Mouse (Mus musculus): ENCODE results near the gene Zfp689. TPM values are rescaled to one million over a fixed set of nuclear protein-coding genes. Genes with fewer than 3 reads are reported as not detected.

Zfp689 gene
- polyA plus RNA-seq, 1 experiment: 4.9 TPM

DNA sequence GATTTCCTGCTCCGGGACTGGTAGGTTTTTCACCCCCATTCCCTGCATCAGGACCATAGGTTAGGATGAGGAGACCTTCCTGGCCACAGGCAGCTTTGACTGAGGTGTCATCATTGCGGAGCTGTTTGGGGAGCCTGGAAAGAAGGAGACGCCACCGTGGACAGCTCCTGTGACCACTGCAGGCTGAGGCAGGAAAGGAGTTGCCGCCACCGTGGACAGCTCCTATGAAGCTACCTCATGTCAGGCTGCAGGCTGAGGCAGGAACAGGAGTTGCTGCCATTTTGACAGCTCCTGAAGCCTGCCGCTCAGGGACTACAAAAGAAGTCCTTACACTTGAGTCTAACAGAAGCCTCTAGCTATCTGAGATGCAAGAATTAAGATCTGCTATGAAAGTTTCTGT lies 5.9 kb upstream of the Zfp689 start:
- Histone ChIP-seq H3K4me1 (ENCODE audit: control insufficient read depth, insufficient read depth, low read length) (0 out of 2 replicates have a peak, but pooled peaks cover under 1% of the 10 kb centered on the region), H3K4me3 (replicated peaks; ENCODE audit: extremely low read depth, low read depth, low read length) (no peak overlapping the region)
- no peak for DNase-seq
- 93% methylated on average over 7 of the region's 7 CpGs for WGBS
- no peak for TF ChIP-seq CTCF (IDR thresholded peaks at IDR 0.05; ENCODE audit: insufficient read depth, low read length)
- TF ChIP-seq POLR2A (IDR thresholded peaks at IDR 0.05; ENCODE audit: borderline replicate concordance, extremely low read depth, low read depth, low read length): no peak

DNA sequence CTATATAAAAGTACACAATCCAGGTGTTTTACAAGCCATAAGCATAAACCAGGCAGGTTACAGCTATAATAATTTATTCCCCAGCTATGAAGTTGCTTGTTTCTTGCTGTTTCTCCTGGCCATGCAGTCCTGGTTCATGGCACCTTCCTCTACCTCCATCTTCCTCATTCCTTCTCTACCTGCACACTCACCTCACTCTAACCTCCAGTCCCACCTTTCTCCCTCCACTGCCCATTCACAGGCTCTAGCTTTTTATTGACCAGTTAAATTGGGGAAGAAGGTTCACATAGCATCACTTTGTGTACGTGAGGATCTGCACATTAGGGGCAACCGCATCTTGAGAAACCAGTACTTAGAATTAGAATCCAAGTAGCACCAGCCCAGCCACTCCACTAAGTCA lies 4.1 kb upstream of the Zfp689 start:
- no peak for DNase-seq
- 94% methylated on average over 2 of the region's 2 CpGs for WGBS
- no peak for TF ChIP-seq POLR2A (IDR thresholded peaks at IDR 0.05; ENCODE audit: borderline replicate concordance, extremely low read depth, low read depth, low read length)
- TF ChIP-seq CTCF (IDR thresholded peaks at IDR 0.05; ENCODE audit: insufficient read depth, low read length): no peak
- no peak overlapping the region for H3K4me3 ChIP-seq (replicated peaks; ENCODE audit: extremely low read depth, low read depth, low read length)
- H3K4me1 ChIP-seq (ENCODE audit: control insufficient read depth, insufficient read depth, low read length): peaks cover 8% of the 10 kb centered on the region

DNA sequence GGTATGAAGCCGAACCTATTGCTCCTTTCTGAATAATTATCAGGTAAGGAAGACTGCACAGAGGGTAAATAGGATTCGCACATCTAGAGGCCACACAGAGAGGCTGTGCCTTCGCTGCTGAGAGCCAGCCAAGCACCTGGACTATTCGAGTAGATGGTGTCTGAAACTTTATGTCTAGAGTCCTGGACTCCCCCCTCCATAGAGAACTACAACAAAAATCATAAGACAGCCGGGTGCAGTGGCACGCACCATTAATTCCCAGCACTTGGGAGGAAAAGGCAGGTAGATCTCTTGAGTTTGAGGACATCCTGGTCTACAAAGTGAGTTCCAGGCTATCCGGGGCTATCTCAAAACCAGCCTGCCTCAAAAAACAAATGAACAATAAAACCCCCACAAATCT lies 1.0 kb upstream of the Zfp689 start:
- peaks cover 8% of the 10 kb centered on the region for H3K4me1 ChIP-seq (ENCODE audit: control insufficient read depth, insufficient read depth, low read length)
- WGBS: 85% methylated on average over 7 of the region's 7 CpGs
- H3K4me3 ChIP-seq (replicated peaks; ENCODE audit: extremely low read depth, low read depth, low read length): no peak overlapping the region
- no peak for TF ChIP-seq CTCF (IDR thresholded peaks at IDR 0.05; ENCODE audit: insufficient read depth, low read length)
- no peak for TF ChIP-seq POLR2A (IDR thresholded peaks at IDR 0.05; ENCODE audit: borderline replicate concordance, extremely low read depth, low read depth, low read length)
- DNase-seq: no peak

DNA sequence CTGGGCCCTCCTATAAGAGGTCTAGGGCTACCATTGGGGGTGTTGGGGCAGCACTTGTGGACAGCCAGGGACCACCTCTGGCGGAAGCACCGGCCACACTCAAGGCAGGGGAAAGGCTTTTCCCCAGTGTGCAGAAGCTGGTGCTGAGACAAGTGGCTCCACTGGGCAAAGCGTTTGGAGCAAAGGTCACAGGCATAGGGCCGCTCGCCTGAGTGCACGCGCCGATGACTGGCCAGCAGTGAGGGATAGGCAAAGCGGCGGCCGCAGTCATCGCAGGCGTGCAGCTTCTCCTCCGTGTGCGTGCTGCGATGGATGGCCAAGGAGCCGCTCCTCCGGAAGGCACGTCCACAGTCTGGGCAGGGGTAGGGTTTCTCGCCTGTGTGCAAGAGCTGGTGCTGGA lies 5.0 kb downstream of the Zfp689 start:
- Histone ChIP-seq H3K4me1 (ENCODE audit: control insufficient read depth, insufficient read depth, low read length) (no peaks in the 10 kb centered on the region), H3K4me3 (replicated peaks; ENCODE audit: extremely low read depth, low read depth, low read length) (no peak overlapping the region)
- 93% methylated on average over 20 of the region's 20 CpGs for WGBS
- no peak for DNase-seq
- TF ChIP-seq POLR2A (IDR thresholded peaks at IDR 0.05; ENCODE audit: borderline replicate concordance, extremely low read depth, low read depth, low read length) (no peak), CTCF (IDR thresholded peaks at IDR 0.05; ENCODE audit: insufficient read depth, low read length) (no peak)

DNA sequence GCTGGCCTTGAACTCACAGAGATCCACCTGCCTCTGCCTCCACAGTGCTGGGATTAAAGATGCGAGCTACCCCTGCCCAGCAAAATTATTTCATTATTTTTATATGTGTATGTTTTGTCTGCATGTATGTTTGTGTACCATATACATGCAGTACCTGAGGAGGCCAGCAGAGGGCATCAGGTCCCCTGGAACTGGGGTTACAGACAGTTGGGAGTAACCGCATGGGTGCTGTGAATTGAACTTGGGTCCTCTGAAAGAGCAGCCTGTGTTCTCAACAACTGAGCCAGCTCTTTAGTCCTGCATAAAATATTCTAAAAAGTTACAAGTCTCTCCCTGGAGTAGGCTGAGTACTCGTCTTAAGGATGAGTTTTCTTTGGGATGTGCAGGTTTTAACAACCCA lies 11.2 kb downstream of the Zfp689 start:
- Histone ChIP-seq H3K4me3 (replicated peaks; ENCODE audit: extremely low read depth, low read depth, low read length) (no peak overlapping the region), H3K4me1 (ENCODE audit: control insufficient read depth, insufficient read depth, low read length) (no peaks in the 10 kb centered on the region)
- WGBS: 90% methylated on average over 3 of the region's 3 CpGs
- no peak for DNase-seq
- TF ChIP-seq CTCF (IDR thresholded peaks at IDR 0.05; ENCODE audit: insufficient read depth, low read length): peak; percentile 38; the same call in 1 of the 2 replicates
- TF ChIP-seq POLR2A (IDR thresholded peaks at IDR 0.05; ENCODE audit: borderline replicate concordance, extremely low read depth, low read depth, low read length): no peak

DNA sequence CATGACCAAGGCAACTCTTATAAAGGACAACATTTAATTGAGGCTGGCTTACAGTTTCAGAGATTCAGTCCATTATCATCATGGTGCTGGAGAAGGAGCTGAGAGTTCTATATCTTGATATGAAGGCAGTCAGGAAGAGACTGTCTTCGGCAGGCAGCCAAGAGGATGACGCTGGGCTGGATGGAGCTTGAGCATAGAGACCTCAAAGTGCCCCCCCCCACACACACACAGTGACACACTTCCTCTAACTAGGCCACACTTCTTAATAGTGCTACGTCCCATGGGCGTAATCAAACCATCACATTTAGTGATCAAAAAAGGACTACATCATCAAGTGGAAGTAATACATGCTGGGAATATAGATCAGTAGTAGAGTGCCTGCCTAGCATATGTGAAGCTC lies 13.8 kb downstream of the Zfp689 start:
- H3K4me1 ChIP-seq (ENCODE audit: control insufficient read depth, insufficient read depth, low read length): no peaks in the 10 kb centered on the region
- WGBS: 86% methylated on average over 4 of the region's 4 CpGs
- H3K4me3 ChIP-seq (replicated peaks; ENCODE audit: extremely low read depth, low read depth, low read length): no peak overlapping the region
- no peak for TF ChIP-seq CTCF (IDR thresholded peaks at IDR 0.05; ENCODE audit: insufficient read depth, low read length)
- TF ChIP-seq POLR2A (IDR thresholded peaks at IDR 0.05; ENCODE audit: borderline replicate concordance, extremely low read depth, low read depth, low read length): no peak
- no peak for DNase-seq

DNA sequence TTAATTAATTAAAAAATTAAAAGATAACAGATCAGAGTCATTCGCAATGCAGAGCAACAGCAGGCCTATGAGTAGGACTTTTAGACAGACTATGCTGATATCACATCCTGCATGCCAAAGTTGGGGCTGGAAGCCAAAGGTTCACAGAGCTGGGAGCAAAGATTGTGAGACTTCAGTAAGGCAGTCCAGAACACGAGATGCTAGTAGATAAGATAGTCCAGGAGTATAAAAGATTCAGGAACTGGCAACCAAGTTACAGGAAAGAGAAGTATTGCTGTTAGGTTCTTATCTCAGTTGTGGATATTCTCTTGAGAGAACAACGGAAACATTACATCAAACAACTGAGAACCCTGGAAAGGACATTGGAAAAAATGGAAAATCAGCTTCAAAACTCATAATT lies 22.6 kb downstream of the Zfp689 start:
- DNase-seq: no peak
- H3K4me1 ChIP-seq (ENCODE audit: control insufficient read depth, insufficient read depth, low read length): peaks cover 3% of the 10 kb centered on the region
- TF ChIP-seq CTCF (IDR thresholded peaks at IDR 0.05; ENCODE audit: insufficient read depth, low read length) (no peak), POLR2A (IDR thresholded peaks at IDR 0.05; ENCODE audit: borderline replicate concordance, extremely low read depth, low read depth, low read length) (no peak)
- WGBS: 36% methylated on average over 3 of the region's 3 CpGs
- no peak overlapping the region for H3K4me3 ChIP-seq (replicated peaks; ENCODE audit: extremely low read depth, low read depth, low read length)

DNA sequence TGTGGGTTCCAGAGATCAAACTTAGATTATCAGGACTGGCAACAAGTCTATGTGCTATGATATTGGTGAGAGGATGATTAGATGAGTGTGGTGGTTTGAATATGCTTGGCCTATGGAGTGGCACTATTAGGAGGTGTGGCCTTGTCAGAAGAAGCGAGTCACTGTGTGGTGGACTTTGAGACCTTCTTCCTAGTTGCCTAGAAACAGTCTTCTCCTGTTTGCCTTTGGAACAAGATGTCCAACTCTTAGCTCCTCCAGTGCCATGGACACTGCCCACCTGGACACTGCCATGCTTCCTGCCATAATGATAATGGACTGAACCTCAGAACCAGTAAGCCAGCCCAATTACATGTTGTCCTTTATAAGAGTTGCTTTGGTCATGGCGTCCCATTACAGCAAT lies 23.0 kb downstream of the Zfp689 start:
- DNase-seq: no peak
- 65% methylated on average over 2 of the region's 2 CpGs for WGBS

DNA sequence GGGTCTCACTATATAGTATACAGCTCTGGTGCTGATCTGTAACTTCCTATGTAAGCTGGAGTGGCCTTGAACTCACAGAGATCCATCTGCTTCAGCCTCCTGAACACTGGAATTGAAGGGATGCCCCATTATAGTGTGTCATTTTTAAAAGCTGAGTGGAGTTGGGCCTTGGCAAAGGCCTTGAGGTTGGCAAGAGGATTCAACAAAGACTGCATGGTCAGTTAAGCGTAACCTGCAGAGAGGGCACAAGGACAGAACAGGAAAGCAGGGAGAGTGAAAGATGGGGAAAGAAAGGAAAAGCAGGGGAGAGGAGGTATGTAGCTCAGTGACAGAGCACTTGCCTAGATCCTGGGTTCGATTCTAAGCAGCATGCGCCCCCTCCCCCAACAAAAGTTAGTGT lies 23.7 kb downstream of the Zfp689 start:
- TF ChIP-seq POLR2A (IDR thresholded peaks at IDR 0.05; ENCODE audit: borderline replicate concordance, extremely low read depth, low read depth, low read length) (no peak), CTCF (IDR thresholded peaks at IDR 0.05; ENCODE audit: insufficient read depth, low read length) (no peak)
- H3K4me1 ChIP-seq (ENCODE audit: control insufficient read depth, insufficient read depth, low read length): peaks cover 3% of the 10 kb centered on the region
- 86% methylated on average over 3 of the region's 3 CpGs for WGBS
- no peak for DNase-seq
- no peak overlapping the region for H3K4me3 ChIP-seq (replicated peaks; ENCODE audit: extremely low read depth, low read depth, low read length)

More for the DNA sequence above, 23.0 kb downstream of the Zfp689 start:
- TF ChIP-seq POLR2A (IDR thresholded peaks at IDR 0.05; ENCODE audit: borderline replicate concordance, extremely low read depth, low read depth, low read length): no peak
- no peak for TF ChIP-seq CTCF (IDR thresholded peaks at IDR 0.05; ENCODE audit: insufficient read depth, low read length)
- Histone ChIP-seq H3K4me1 (ENCODE audit: control insufficient read depth, insufficient read depth, low read length) (peaks cover 3% of the 10 kb centered on the region), H3K4me3 (replicated peaks; ENCODE audit: extremely low read depth, low read depth, low read length) (no peak overlapping the region)

DNA sequence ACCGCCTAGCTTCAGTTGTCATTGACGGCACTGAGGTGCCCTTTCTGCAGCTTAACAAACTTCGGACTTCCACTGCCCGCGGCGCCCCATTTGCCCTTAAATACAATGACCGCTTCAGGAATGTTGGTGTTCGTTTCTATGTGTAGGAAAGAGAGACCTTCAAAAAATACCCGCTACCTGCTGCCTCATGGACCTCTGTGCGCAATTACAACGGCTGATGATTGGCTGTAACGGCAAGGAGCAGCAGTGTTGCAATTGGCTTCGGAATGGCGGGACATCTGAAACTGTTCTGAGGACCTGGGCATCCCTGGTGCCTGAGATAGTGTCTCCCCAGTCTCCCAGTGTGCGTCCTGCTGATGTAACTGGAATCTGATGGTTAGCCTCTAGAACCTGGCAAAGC lies 26.7 kb downstream of the Zfp689 start:
- peaks cover 3% of the 10 kb centered on the region for H3K4me1 ChIP-seq (ENCODE audit: control insufficient read depth, insufficient read depth, low read length)
- no peak for TF ChIP-seq POLR2A (IDR thresholded peaks at IDR 0.05; ENCODE audit: borderline replicate concordance, extremely low read depth, low read depth, low read length)
- 1% methylated on average over 15 of the region's 15 CpGs for WGBS
- peak overlapping the region; percentile 78 for H3K4me3 ChIP-seq (replicated peaks; ENCODE audit: extremely low read depth, low read depth, low read length)
- DNase-seq: no peak

Measured in lung, adult 2 months (tissue).